Mouse (Mus musculus): Measurements from ENCODE around the gene Myh7.

GRCm38 (mm10) chr14:54956533-54956932, 37.9 kb downstream of the Myh7 start:
- no peak for TF ChIP-seq CTCF (conservative IDR thresholded peaks at IDR 0.05 in 1 of 2, IDR thresholded peaks at IDR 0.05 in 1 of 2; ENCODE audit: low read depth in 2 of 2, low read length in 2 of 2)
- no peak for TF ChIP-seq MXI1 (IDR thresholded peaks at IDR 0.05; ENCODE audit: low read depth, low read length)
- TF ChIP-seq SMC3 (IDR thresholded peaks at IDR 0.05; ENCODE audit: low read depth, low read length), result no peak
- no peak for TF ChIP-seq ELF1 (IDR thresholded peaks at IDR 0.05; ENCODE audit: low read depth, low read length)
- TF ChIP-seq POLR2A (IDR thresholded peaks at IDR 0.05; ENCODE audit: low read depth, low read length), result no peak
- TF ChIP-seq TBP (conservative IDR thresholded peaks at IDR 0.05; ENCODE audit: low read depth, low read length), result no peak
- no peak for TF ChIP-seq BHLHE40 (IDR thresholded peaks at IDR 0.05; ENCODE audit: low read depth, low read length)
- no peak for TF ChIP-seq USF2 (conservative IDR thresholded peaks at IDR 0.05; ENCODE audit: low read depth, low read length)
- no peak for TF ChIP-seq UBTF (IDR thresholded peaks at IDR 0.05; ENCODE audit: low read depth, low read length)
- TF ChIP-seq EP300 (IDR thresholded peaks at IDR 0.05; ENCODE audit: low read length), result no peak
- TF ChIP-seq IRF4 (IDR thresholded peaks at IDR 0.05; ENCODE audit: low read depth, low read length), result no peak
- no peak for TF ChIP-seq RCOR1 (conservative IDR thresholded peaks at IDR 0.05; ENCODE audit: low read depth, low read length)
- TF ChIP-seq E2F4 (IDR thresholded peaks at IDR 0.05; ENCODE audit: insufficient replicate concordance, low read depth, low read length), result no peak

Measured in CH12.LX (cell line).